In the genomic region with DNA sequence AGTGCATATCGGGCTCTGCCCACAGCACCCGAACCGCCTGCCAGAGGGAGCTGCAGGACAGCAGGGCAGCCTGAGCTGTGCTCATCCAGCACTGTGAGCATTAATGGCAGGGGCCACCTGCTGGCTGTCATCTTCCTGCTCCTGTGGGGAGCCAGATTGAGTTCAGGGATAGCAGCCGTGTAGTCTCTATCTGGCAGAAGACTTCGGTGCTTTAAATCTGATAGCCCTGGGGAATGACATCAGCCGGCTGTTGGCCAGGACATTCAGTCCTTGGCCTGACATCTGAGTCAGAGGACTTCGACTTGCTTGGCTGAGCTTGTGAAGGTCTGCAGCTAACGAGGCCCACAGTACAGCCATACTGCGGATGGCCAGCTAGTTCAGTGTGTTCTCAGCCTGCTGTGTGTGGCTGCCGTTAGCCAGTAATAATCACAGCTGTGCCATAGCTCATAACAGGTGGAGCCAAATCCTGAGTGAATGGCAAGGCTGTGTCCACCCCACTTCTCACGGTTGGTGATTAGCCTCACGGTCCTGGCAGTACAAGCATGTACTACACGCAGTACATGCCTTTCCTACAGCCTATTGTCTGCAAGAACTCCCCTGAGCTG, we compare ENCODE assay signal across 8 mouse cellular contexts. TPM values are rescaled to one million over a fixed set of nuclear protein-coding genes. Genes with fewer than 3 reads are reported as not detected.
DNase-seq lines count a peak whose midpoint lies in the region; ATAC-seq lines count a peak whose summit lies in the region.

No protein-coding gene starts in this region.

- H3K4me2 ChIP-seq in forebrain, embryonic 16.5 days (ENCODE audit: low read length): no peak overlapping the region
- H3K4me2 ChIP-seq in hindbrain, embryonic 11.5 days (replicated peaks; ENCODE audit: low read depth, low read length): no peak overlapping the region
- H3K4me2 ChIP-seq in limb, embryonic 13.5 days (replicated peaks): no peak overlapping the region
- no peak overlapping the region for H3K4me2 ChIP-seq in midbrain, embryonic 15.5 days

- H3K9me3 ChIP-seq in forebrain, embryonic 16.5 days (ENCODE audit: control insufficient read depth, low read length): no peaks in the 10 kb centered on the region
- H3K9me3 ChIP-seq in hindbrain, embryonic 11.5 days (ENCODE audit: control insufficient read depth, low read length): no peaks in the 10 kb centered on the region
- H3K9me3 ChIP-seq in limb, embryonic 13.5 days: no peaks in the 10 kb centered on the region
- H3K9me3 ChIP-seq in midbrain, embryonic 15.5 days: no peaks in the 10 kb centered on the region

- H3K4me1 ChIP-seq in forebrain, embryonic 16.5 days (replicated peaks; ENCODE audit: control insufficient read depth, insufficient read depth, low read length): peaks cover 3% of the 10 kb centered on the region; the same call in 1 of the 2 replicates
- no peaks in the 10 kb centered on the region; the same call in 1 of the 2 replicates for H3K4me1 ChIP-seq in hindbrain, embryonic 11.5 days (replicated peaks; ENCODE audit: control insufficient read depth, insufficient read depth, low read length)
- H3K4me1 ChIP-seq in limb, embryonic 13.5 days: peaks cover 15% of the 10 kb centered on the region
- H3K4me1 ChIP-seq in midbrain, embryonic 15.5 days: 0 out of 2 replicates have a peak, but pooled peaks cover 4% of the 10 kb centered on the region

- no peak overlapping the region for H3K27ac ChIP-seq in forebrain, embryonic 16.5 days (ENCODE audit: low read length)
- no peak overlapping the region for H3K27ac ChIP-seq in hindbrain, embryonic 11.5 days (ENCODE audit: low read depth, low read length)
- H3K27ac ChIP-seq in limb, embryonic 13.5 days: peak overlapping the region; percentile 79
- no peak overlapping the region for H3K27ac ChIP-seq in midbrain, embryonic 15.5 days

- ATAC-seq in forebrain, embryonic 16.5 days: peak; percentile 52
- ATAC-seq in hindbrain, embryonic 11.5 days (ENCODE audit: low FRiP score): peak; percentile 83
- ATAC-seq in limb, embryonic 13.5 days (ENCODE audit: low FRiP score, low read depth): peak; percentile 94
- ATAC-seq in midbrain, embryonic 15.5 days (replicated peaks): peak; percentile 79

- H3K4me3 ChIP-seq in forebrain, embryonic 16.5 days (replicated peaks; ENCODE audit: low read length): no peak overlapping the region
- no peak overlapping the region for H3K4me3 ChIP-seq in hindbrain, embryonic 11.5 days (ENCODE audit: low read depth, low read length)
- no peak overlapping the region for H3K4me3 ChIP-seq in limb, embryonic 13.5 days
- no peak overlapping the region for H3K4me3 ChIP-seq in midbrain, embryonic 15.5 days

- H3K36me3 ChIP-seq in forebrain, embryonic 16.5 days (ENCODE audit: control insufficient read depth, insufficient read depth): no peaks in the 10 kb centered on the region
- no peaks in the 10 kb centered on the region for H3K36me3 ChIP-seq in hindbrain, embryonic 11.5 days (ENCODE audit: control insufficient read depth, insufficient read depth, low read length)
- H3K36me3 ChIP-seq in limb, embryonic 13.5 days: no peaks in the 10 kb centered on the region
- no peaks in the 10 kb centered on the region for H3K36me3 ChIP-seq in midbrain, embryonic 15.5 days (replicated peaks)

- no peaks in the 10 kb centered on the region for H3K27me3 ChIP-seq in forebrain, embryonic 16.5 days (replicated peaks; ENCODE audit: control insufficient read depth, insufficient read depth, low read length)
- H3K27me3 ChIP-seq in hindbrain, embryonic 11.5 days (ENCODE audit: control insufficient read depth, insufficient read depth, low read length): no peaks in the 10 kb centered on the region
- H3K27me3 ChIP-seq in limb, embryonic 13.5 days: no peaks in the 10 kb centered on the region
- H3K27me3 ChIP-seq in midbrain, embryonic 15.5 days (replicated peaks): no peaks in the 10 kb centered on the region

- 36% methylated on average over 13 of the region's 13 CpGs for WGBS in forebrain, embryonic 16.5 days
- 56% methylated on average over 13 of the region's 13 CpGs for WGBS in hindbrain, embryonic 11.5 days
- 38% methylated on average over 13 of the region's 13 CpGs for WGBS in limb, embryonic 13.5 days
- 33% methylated on average over 13 of the region's 13 CpGs for WGBS in midbrain, embryonic 15.5 days

- H3K9ac ChIP-seq in forebrain, embryonic 16.5 days (replicated peaks; ENCODE audit: low read depth, low read length): no peak overlapping the region
- no peak overlapping the region for H3K9ac ChIP-seq in hindbrain, embryonic 11.5 days (ENCODE audit: low read depth, low read length)
- peak overlapping the region; percentile 51; the same call in 1 of the 2 replicates for H3K9ac ChIP-seq in limb, embryonic 13.5 days
- no peak overlapping the region for H3K9ac ChIP-seq in midbrain, embryonic 15.5 days

- DNase-seq in R1 (ENCODE audit: low read depth, low spot score): peak; percentile 43
- peak; percentile 29 for DNase-seq in cerebellum, adult 11 months
- DNase-seq in hindbrain, embryonic 11.5 days (ENCODE audit: low spot score): no peak
- no peak for DNase-seq in thymus, postnatal 36 days
- DNase-seq in spleen, postnatal 4 days (ENCODE audit: low spot score in 2 of 2): no peak

RNA-seq across cellular contexts. Expression of a gene that starts 35.7 kb away (rescaled TPM):
- 25.5 and 28.6 TPM in 2 replicates for polyA plus RNA-seq in forebrain, embryonic 16.5 days (2015; fragmentation: Nextera tagmentation; extraction: Ambion mirVana)
- polyA plus RNA-seq in hindbrain, embryonic 11.5 days (2014; fragmentation: Nextera tagmentation; extraction: Ambion mirVana): 66.4 and 73.5 TPM in 2 replicates
- 53.9 and 57.4 TPM in 2 replicates for polyA plus RNA-seq in limb, embryonic 13.5 days (2015; fragmentation: Nextera tagmentation; extraction: Ambion mirVana)
- 9.8 and 12.5 TPM in 2 replicates for polyA plus RNA-seq in midbrain, embryonic 15.5 days (2015; fragmentation: Nextera tagmentation; extraction: Ambion mirVana)

RNA-seq across cellular contexts. Expression of a gene that starts 53.5 kb away (rescaled TPM):
- polyA plus RNA-seq in forebrain, embryonic 16.5 days (2015; fragmentation: Nextera tagmentation; extraction: Ambion mirVana): 3.2 and 4.4 TPM in 2 replicates
- 8.3 and 14.3 TPM in 2 replicates for polyA plus RNA-seq in hindbrain, embryonic 11.5 days (2014; fragmentation: Nextera tagmentation; extraction: Ambion mirVana)
- 16.8 and 18.4 TPM in 2 replicates for polyA plus RNA-seq in limb, embryonic 13.5 days (2015; fragmentation: Nextera tagmentation; extraction: Ambion mirVana)
- polyA plus RNA-seq in midbrain, embryonic 15.5 days (2015; fragmentation: Nextera tagmentation; extraction: Ambion mirVana): 20.4 and 21.1 TPM in 2 replicates

Comparison
In these comparisons a context has a peak if more than half of its experiments do, and no peak if none do; other contexts are left out.
1. DNase-seq: peak in R1 (single experiment) and cerebellum, adult 11 months (single experiment); none in hindbrain, embryonic 11.5 days (single experiment), thymus, postnatal 36 days (0 of 2) and spleen, postnatal 4 days (0 of 2).
2. Peak in every context shown above with its lines, with median percentiles within 50 percentile points of each other: ATAC-seq.